Mouse (Mus musculus) adipocyte (in vitro differentiated cells): ENCODE measurements around the gene Vangl1.

Experiments
- DNase-seq: peaks from one replicate; pipeline ENCODE4 v3.0.0-alpha.2; 2016; ENCODE audit warnings: low spot score

The Vangl1 gene

GRCm38 (mm10) chr3:102142947-102143346 lies 61.5 kb downstream of the Vangl1 start:
- no peak for DNase-seq

DNA sequence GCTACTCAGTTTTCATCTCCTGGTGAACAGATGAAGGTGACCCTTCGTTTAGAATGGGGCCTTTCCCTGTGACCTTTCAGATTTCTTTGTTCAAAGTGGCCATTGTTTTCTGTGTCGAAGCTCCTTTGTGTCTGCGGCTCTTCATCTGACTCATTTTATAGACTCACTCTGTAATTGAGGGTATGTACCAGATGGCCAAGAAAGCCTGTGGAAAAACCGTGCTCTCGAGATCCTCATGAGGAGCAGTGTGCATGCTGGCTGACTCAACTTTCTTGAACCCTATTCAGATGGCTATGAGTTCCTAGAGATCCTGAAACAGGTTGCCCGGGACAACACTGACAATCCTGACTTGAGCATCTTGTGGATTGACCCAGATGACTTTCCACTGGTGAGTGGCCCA lies 62.6 kb downstream of the Vangl1 start:
- DNase-seq = no peak

DNA sequence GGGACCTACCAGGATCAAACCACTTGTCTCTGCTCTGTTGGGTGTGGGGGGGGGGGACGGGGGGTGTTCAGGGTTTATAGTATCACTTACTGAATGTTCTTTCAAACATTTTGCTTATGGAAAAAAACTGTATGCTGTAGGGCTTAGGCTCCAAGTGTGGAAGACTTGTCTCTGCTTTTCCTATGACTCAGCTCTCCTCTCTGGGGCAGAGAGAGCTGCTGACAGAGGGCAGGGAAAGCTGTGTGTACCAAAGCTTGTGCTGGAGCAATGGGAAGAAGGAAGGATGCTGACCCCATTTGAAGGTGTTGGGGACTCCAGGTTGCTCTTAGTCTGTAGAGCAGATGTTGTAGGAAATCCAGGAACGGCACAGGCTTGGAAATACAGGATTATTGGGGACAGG lies 63.0 kb downstream of the Vangl1 start:
- no peak for DNase-seq

DNA sequence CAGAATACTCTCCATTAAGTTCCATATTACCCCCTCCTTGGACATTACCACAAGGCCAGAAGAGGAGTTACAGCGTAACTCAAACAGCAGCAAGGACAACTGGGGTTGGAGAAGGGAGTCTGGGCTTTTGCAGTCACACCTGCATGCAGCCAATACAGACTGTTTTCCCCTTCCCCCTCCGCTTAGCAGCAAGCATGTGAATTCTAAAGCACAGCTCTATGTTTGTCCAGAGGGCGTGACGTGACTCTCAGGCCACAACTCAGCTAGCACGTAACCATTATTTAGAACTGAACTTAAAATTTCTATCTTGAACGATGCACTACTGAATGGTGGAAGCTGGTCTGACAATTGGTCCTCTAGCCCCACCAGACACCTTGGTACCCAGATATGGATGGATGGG lies 63.9 kb downstream of the Vangl1 start:
- DNase-seq = no peak

GRCm38 (mm10) chr3:102138899-102139298 lies 65.6 kb downstream of the Vangl1 start:
- no peak for DNase-seq

DNA sequence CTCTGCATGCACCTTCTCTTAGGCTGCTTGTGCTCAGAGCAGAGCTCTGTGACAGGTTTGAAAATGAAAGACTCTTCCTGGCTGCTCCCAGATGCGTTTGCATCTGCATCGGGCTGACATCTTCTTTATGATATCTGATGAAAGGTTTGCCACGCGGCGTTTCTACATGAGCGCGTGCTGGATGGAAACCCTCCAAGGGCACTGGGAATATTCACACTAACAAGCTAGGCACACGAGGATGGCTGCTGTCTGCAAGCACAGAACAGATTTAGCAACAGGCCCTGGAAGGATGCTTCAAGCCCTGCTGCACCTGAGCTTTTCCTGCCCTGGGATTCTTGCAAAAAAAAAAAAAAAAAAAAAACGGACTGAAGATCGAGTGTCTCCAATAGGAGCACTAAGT lies 67.3 kb downstream of the Vangl1 start:
- no peak for DNase-seq

DNA sequence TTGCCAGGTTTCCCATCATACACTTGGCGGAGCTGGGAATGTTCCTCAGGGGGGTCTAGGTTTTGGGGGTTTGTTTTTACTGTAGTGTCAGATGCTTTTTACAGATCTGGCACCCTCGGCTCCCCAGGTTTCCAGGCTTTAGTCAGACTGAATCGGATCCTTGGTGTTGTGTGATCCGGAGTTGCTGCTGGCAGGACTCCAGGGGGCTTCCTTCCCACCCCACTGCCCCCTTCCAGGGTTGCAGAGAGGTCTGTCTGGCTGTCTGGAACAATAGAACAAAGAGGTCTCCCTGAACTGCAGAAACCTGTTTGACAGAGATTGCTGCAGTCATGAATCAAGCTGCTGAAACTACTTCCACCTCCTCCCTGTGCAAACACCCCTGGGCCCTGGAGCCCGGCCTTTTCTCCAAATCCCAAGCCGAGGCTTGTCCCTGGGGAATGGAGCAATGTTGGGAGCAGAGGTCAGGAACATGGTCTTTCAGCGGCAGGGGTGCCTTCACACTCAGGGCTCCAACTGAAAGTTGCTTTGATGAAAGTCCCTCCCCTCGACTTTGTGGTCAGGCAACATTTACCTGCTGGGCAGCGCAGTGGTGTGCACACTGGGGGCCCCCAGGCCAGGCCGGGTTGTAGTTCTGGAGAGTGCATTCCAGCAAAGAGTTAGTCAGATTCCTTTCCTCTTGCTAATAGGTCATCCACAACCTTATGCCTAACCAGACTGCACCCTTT lies 68.9 kb downstream of the Vangl1 start:
- peak; percentile 41 for DNase-seq

DNA sequence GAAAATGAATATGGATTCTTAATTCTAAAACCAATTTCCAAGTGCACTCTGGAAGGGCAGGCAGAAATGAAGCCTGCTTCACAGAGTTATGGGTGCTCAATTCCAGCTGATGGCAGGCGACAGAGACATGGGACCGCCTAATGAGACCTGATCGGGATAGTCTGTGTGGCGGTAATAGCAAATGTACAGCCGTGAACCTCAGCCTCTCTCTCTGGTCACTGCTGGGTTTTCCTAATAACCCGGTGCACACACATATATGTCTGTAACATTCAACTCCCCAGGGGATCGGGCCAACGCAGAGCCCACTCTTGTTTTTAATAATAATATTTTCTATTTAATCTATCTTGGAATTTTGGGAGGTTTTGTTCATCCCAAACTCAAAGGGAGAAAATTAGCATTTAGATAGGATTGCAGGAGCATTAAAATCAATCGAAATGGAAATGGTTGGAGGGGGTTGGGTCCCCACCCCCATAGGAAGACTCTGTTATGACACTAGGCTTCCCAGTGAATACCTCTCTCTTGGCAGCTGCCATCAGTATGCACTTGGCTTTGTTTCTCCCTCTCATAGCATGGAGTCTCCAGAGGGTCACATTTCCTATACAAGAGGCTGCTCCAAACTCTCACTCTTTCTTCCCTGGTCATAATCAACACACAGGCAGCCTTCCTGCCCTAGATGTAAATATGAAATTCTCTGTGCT lies 72.7 kb downstream of the Vangl1 start:
- no peak for DNase-seq

DNA sequence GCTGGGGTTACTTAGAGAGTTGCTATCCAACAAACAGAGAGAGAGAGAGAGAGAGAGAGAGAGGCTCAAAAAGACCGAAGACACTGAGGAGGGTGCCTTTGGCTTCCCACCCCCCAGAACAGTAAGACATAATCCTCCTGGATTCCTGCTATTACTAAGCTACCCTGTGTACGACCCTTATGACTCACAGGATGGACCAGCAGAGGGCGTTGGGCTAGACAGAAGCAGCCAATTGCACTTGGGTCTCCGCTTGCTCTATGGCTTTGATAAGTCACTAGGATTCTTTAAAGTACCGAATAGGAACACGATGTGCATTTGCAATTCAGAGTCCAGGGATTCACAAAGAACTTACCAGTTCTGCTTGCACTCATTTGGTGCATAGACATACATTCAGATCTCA lies 74.0 kb downstream of the Vangl1 start:
- no peak for DNase-seq

DNA sequence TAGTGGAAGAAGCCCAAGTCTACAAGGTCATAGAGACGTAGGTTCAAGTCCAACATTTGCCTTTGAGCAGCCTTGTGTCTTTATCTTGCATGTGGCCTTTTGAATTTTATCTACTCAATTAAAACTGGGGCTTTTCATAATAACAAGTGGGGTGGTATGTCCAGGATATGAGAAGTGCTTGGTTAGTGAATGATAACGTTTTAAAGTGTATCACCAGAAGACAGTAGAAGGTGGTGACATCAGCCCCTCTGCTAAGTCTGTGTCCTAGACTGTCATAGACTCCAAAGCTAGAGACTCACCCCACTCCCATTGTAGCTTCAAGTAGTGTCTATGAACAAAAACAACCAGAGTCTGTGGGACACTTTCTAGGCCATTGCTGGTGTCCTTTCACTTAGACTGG lies 76.3 kb downstream of the Vangl1 start:
- no peak for DNase-seq

DNA sequence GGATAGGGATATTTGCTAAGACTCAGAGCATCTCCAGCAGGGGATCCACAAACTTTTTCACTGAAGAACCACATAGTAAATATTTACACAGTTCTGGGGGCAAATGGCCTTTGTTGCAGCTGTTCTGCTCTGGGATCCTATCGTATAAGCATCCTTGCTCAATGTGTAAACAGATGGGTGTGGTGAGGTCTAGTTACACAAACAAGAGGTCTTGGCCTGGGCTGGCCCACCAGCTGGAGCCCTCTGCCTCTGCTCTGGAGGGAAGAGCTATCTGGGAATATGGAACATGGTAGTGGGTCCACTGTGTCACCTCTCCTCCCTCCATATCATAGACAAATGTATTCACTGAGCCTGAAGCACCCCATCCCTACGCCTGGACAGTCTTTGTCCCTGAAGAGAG lies 77.4 kb downstream of the Vangl1 start:
- DNase-seq = no peak

DNA sequence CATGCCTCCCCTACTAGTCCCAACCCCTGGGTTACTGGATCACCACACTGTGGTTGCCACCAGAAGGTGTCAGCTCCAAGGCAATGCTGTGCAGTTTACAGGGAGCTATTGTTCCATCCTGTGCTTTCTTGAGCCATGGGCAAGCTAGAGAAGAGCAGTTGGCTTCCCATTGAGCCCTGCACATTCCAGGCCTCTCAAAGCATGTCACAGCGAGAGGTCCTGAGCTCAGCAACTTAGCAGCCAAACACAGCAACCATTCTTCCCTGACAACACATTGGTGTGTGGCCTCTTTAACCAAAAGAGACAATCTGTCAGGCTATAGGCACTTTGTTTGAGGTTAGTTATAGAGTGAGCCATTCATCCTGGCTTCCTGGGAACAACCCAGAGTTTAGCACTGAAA lies 78.9 kb downstream of the Vangl1 start:
- DNase-seq = no peak

GRCm38 (mm10) chr3:102123654-102124053 lies 80.8 kb downstream of the Vangl1 start:
- DNase-seq = no peak

DNA sequence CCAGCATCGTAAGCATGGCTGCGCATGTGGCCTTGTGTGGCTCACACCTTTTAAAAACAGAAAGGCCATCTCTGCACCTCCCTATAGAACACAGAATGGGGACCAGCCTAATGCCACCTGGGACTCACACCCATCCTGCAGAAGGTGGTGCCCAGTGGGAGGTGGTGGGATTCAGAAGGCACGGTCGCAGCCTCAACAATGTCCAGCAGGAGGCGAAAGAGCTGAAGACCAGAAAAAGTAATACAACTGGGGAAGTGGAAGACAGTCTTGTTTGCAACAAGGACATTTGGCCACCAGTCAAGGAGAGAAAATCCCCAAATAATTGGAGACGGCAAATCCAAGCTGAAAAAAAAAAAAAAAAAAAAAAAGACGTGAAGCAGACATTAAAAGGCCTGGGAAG lies 82.4 kb downstream of the Vangl1 start:
- DNase-seq = no peak

GRCm38 (mm10) chr3:102120947-102121346 lies 83.5 kb downstream of the Vangl1 start:
- no peak for DNase-seq

GRCm38 (mm10) chr3:102111979-102112599 lies 92.4 kb downstream of the Vangl1 start:
- DNase-seq = peak; percentile 10

DNA sequence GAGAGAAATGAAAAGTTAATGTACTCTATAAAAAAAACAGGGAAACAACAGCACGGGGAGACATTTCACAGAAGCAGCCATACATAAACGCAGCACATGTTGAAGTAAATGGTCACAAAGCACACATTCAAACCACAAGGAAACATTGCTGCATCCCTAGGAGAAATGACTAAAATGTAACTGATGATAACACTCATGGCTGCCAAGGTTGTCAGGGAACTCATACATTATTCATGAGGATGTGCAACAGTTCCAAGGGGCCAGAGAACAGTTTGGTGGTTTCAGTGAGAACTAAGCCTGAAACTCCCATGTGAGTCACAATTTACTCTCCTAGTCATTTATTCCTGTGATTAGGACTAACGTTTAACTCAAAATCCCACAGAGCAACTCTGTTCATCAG lies 96.3 kb downstream of the Vangl1 start:
- no peak for DNase-seq

GRCm38 (mm10) chr3:102103811-102104565 lies 100.5 kb downstream of the Vangl1 start:
- no peak for DNase-seq
